Mouse (Mus musculus) forebrain, embryonic 13.5 days (tissue): Measurements from ENCODE around the gene Mlycd. TPM values are rescaled to one million over a fixed set of nuclear protein-coding genes. Genes with fewer than 3 reads are reported as not detected.
"Not testable (repeated sequence)": the region's sequence is repeated elsewhere in the genome, so short reads cannot be mapped to it uniquely, and the experiment has no call there.

Experiments used
- ATAC-seq: fragments of 200-750 bp; cut with Nextera tagmentation; 2 replicates; pipeline ENCODE4 v1.8.0; 2017
- H3K27ac ChIP-seq: fragments of 300-500 bp; sonication (generic); 2 replicates; pipeline ENCODE4 v1.5.1; 2015; ENCODE audit warnings: inconsistent platforms, mild to moderate bottlenecking, moderate library complexity
- H3K27me3 ChIP-seq: fragments of 300-500 bp; sonication (generic); 2 replicates; pipeline ENCODE4 v1.6.1; 2015; ENCODE audit warnings: mild to moderate bottlenecking, inconsistent platforms
- H3K36me3 ChIP-seq: fragments of 300-500 bp; sonication (generic); 2 replicates; pipeline ENCODE4 v1.6.1; 2015; ENCODE audit warnings: mild to moderate bottlenecking, inconsistent platforms; ENCODE audit not compliant: poor library complexity, severe bottlenecking
- H3K4me1 ChIP-seq: fragments of 300-500 bp; sonication (generic); 2 replicates; pipeline ENCODE4 v1.6.1; 2015; ENCODE audit warnings: inconsistent platforms
- H3K4me2 ChIP-seq: fragments of 300-500 bp; sonication (generic); 2 replicates; pipeline ENCODE4 v1.6.1; 2015; ENCODE audit warnings: inconsistent platforms, mild to moderate bottlenecking, moderate library complexity
- H3K4me3 ChIP-seq: fragments of 300-500 bp; sonication (generic); 2 replicates; pipeline ENCODE4 v1.5.1; 2015; ENCODE audit warnings: mild to moderate bottlenecking, inconsistent platforms
- H3K9ac ChIP-seq: fragments of 300-500 bp; sonication (generic); 2 replicates; pipeline ENCODE4 v1.6.1; 2015; ENCODE audit warnings: mild to moderate bottlenecking, inconsistent platforms
- H3K9me3 ChIP-seq: fragments of 300-500 bp; sonication (generic); replicated peaks from 2 replicates; pipeline ENCODE4 v1.6.1; 2016; ENCODE audit warnings: inconsistent platforms
- WGBS: fragments of 180-500 bp; shearing (Covaris S2); methylation state at CpG from one replicate; pipeline ENCODE4 v1.1.7; 2015; 5-methylcytosine and 5-hydroxymethylcytosine counted together
- polyA plus RNA-seq: library from polyadenylated mRNA; unstranded; fragments of >200 nt; fragmentation: Nextera tagmentation; extraction: Ambion mirVana; gene quantifications from 2 replicates; pipeline ENCODE4 v1.2.1, GENCODE M21; 2015

Gene Mlycd
- 11.0 and 11.1 TPM in 2 replicates for polyA plus RNA-seq

DNA sequence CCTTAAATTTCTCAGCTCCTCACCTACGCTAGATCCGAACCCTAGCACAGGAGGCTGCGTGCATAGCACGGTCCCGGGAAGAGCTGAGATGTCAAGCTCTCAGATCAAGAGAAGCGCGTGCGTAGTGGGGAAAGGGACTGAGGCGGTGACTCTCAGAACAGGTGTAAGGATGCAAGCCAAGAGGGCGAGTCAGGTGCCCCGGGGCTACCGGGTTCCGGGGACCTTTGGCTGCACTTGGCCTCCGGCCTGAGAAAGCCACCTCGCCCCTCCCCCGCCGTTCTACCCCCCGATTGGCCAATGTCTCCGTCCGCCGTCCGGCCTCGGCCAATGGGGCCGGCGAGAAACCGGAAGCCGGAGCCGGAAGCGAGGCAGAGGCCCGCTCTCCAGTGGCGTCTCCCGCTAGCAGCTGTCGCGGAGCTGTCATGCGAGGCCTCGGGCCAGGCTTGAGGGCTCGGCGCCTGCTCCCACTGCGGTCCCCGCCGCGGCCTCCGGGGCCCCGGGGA, at the start of gene Mlycd:
TSS of gene Mlycd (plus strand) at position 355 of the 503 bp plus-strand sequence.
- Histone ChIP-seq H3K27ac (peak within 1 kb of the TSS; percentile 90), H3K36me3 (no peaks in the 10 kb centered on the region), H3K4me1 (peaks cover 18% of the 10 kb centered on the region), H3K4me3 (peak within 1 kb of the TSS; percentile 86), H3K27me3 (peaks cover 2% of the 10 kb centered on the region; the same call in 1 of the 2 replicates), H3K4me2 (peak within 1 kb of the TSS; percentile 100), H3K9ac (peak within 1 kb of the TSS; percentile 97), H3K9me3 (no peaks in the 10 kb centered on the region)
- ATAC-seq: peak; percentile 97
- WGBS: 2% methylated on average over 25 of the region's 44 CpGs

DNA sequence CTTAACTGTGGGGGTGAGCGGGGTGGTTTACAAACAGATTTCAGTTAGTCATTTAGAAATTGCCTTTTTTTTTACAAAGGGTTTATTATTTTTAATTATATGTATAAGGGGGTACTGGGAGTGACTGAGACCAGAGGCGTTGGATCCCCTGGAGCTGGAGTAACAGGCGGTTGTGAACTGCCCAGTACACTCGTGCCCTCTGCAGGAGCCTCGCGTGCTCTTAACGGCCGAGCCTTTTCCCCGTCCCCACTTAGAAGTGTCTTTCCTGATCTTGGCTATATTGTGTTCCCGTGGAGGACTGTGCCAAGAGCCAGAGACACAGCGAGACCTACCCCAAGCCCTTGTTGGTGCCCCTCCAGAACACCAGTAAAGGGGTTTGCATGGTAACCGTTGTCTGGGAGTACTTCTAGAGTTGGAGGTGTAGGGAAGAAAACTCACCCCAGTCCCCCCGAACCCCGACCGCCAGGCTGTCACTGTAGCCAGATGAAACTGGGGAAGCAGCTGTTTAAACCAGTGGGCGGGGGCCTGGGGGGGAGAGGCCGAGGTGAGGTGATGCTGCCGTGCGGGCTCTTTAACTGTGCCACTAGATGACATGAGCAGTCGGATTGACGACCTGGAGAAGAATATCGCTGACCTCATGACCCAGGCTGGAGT, 49.5 kb upstream of the Mlycd start:
- H3K9ac ChIP-seq: peak overlapping the region; percentile 97
- H3K4me2 ChIP-seq: peak overlapping the region; percentile 78
- peaks cover 15% of the 10 kb centered on the region; the same call in 1 of the 2 replicates for H3K27me3 ChIP-seq
- peak overlapping the region; percentile 93 for H3K4me3 ChIP-seq
- H3K36me3 ChIP-seq: peaks cover 37% of the 10 kb centered on the region
- H3K9me3 ChIP-seq: no peaks in the 10 kb centered on the region; the same call in 1 of the 2 replicates
- H3K27ac ChIP-seq: no peak overlapping the region
- peaks cover 8% of the 10 kb centered on the region for H3K4me1 ChIP-seq
- 52% methylated on average over 22 of the region's 22 CpGs for WGBS
- no peak for ATAC-seq

DNA sequence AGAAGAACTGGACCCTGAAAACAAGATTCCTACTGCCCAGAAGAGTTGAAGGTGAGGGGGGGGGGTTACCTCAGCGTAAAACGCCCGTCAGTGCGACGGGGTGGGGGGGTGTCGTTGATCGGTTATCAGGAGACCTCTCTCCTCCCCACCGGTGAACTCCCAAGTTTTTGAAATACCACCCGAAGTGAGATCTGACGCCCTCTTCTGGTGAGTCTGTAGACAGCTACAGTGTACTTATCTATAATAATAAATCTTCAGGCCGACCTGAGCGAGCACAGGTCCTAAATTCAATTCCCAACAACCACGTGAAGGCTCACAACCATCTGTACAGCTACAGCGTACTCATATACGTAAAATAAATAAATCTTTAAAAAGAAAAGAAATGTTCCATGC, 49.0 kb upstream of the Mlycd start:
- Histone ChIP-seq H3K36me3 (peaks cover 43% of the 10 kb centered on the region), H3K4me2 (peak overlapping the region; percentile 78), H3K4me3 (peak overlapping the region; percentile 93; the same call in 1 of the 2 replicates), H3K9me3 (no peaks in the 10 kb centered on the region; the same call in 1 of the 2 replicates), H3K27ac (no peak overlapping the region), H3K27me3 (peaks cover 15% of the 10 kb centered on the region; the same call in 1 of the 2 replicates), H3K4me1 (peaks cover 8% of the 10 kb centered on the region), H3K9ac (no peak overlapping the region)
- ATAC-seq: no peak
- 84% methylated on average over 15 of the region's 15 CpGs for WGBS

DNA sequence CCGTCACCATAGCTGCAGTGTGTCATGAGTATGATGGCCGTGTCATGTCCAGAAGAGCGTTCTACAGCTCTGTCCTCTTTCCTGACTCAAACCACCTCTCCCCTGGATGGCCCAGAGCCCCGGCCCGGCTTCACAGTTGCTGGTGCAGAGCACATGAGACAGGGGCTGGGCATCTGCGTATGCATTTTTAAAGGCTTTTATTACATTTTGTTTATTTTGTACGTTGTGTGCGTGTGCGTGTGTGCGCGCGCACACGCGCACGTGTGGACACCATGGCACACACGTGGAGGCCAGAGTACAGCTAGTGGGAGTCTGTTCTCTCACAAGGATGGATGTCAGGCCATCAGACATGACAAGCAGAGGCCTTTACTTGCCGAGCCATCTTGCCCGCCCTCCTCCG, 43.0 kb upstream of the Mlycd start:
- Histone ChIP-seq H3K4me3 (no peak overlapping the region), H3K4me2 (no peak overlapping the region), H3K9me3 (no peaks in the 10 kb centered on the region), H3K36me3 (peaks cover 48% of the 10 kb centered on the region), H3K27ac (no peak overlapping the region), H3K27me3 (no peaks in the 10 kb centered on the region), H3K4me1 (no peaks in the 10 kb centered on the region), H3K9ac (no peak overlapping the region)
- WGBS: 95% methylated on average over 19 of the region's 19 CpGs
- no peak for ATAC-seq

- H3K36me3 ChIP-seq: peaks cover 34% of the 10 kb centered on the region
- no peak overlapping the region for H3K4me2 ChIP-seq
- no peaks in the 10 kb centered on the region for H3K4me1 ChIP-seq
- no peak overlapping the region for H3K9ac ChIP-seq
- 90% methylated on average over 10 of the region's 10 CpGs for WGBS
- H3K9me3 ChIP-seq: no peaks in the 10 kb centered on the region
- no peaks in the 10 kb centered on the region for H3K27me3 ChIP-seq
- ATAC-seq: no peak
- no peak overlapping the region for H3K4me3 ChIP-seq
- no peak overlapping the region for H3K27ac ChIP-seq
Measured at GRCm38 (mm10) chr8:119352977-119353658, 41.6 kb upstream of the Mlycd start.

DNA sequence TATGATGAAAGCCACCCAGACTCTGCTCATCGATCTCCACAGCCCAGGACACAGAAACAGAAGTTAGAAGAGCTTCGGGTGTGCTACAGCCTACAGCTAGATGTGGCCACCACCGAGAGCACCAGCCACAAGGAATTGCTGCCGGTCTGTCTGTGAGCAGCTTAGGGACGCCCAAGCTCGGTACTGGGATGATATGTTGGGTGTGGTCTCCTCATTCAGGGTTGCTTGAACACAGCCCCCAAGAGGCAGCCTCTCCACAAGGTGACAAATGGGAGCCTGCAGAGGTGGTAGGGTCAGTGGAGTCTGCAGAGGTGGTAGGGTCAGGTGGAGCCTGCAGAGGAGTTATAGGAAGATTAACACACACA, 41.0 kb upstream of the Mlycd start:
- peaks cover 28% of the 10 kb centered on the region for H3K36me3 ChIP-seq
- H3K9me3 ChIP-seq: no peaks in the 10 kb centered on the region
- ATAC-seq: no peak
- no peak overlapping the region for H3K4me2 ChIP-seq
- no peaks in the 10 kb centered on the region for H3K4me1 ChIP-seq
- H3K27ac ChIP-seq: no peak overlapping the region
- WGBS: 90% methylated on average over 6 of the region's 6 CpGs
- H3K4me3 ChIP-seq: no peak overlapping the region
- no peak overlapping the region for H3K9ac ChIP-seq
- no peaks in the 10 kb centered on the region for H3K27me3 ChIP-seq

DNA sequence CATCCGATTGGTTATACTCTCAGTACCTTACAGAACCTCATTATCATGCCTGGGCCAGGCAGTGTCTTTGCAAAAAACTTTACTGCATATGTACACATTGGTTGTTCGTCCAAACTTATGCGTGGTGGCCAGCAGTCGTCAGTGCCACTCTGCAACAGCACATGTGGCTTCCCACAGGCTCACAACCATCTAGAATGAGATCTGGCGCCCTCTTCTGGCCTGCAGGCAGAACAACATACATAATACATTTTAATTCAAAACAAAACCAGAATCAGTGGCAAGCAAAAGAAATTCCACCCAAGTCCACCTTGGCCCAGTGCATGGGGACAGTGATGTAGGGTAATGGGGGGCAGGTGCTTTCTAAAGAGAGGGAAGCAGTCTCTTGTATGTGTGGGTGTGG, 38.0 kb upstream of the Mlycd start:
- H3K4me2 ChIP-seq, H3K4me1 ChIP-seq, H3K9me3 ChIP-seq, ATAC-seq, H3K27me3 ChIP-seq, H3K27ac ChIP-seq, H3K4me3 ChIP-seq, H3K9ac ChIP-seq, H3K36me3 ChIP-seq: not testable (repeated sequence)
- 60% methylated on average over 5 of the region's 5 CpGs for WGBS

GRCm38 (mm10) chr8:119358175-119358574, 36.5 kb upstream of the Mlycd start:
- no peak for ATAC-seq
- 79% methylated on average over 7 of the region's 7 CpGs for WGBS
- Histone ChIP-seq H3K27me3 (no peaks in the 10 kb centered on the region), H3K9ac (no peak overlapping the region), H3K4me2 (no peak overlapping the region), H3K27ac (no peak overlapping the region), H3K4me1 (no peaks in the 10 kb centered on the region), H3K9me3 (no peaks in the 10 kb centered on the region), H3K36me3 (no peaks in the 10 kb centered on the region), H3K4me3 (no peak overlapping the region)

DNA sequence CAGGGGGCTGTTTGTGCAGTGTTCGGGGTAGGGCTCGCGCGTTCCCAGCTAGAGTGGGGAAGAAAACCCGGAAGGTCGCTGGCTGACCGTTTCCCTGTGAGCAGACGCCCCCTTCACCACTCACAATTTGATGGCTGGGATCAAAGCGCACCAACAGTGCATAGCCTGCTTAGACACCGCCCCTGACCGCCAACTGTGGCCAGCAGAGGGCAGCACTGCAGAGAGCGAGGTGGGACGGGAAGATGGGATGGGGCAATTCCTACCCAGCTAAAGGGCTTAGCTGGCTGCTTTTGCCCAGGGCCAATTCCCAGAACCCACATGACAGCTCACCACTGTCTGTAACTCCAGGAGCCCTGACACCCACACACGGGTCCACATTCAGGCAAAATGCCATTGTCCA, 35.8 kb upstream of the Mlycd start:
- ATAC-seq: no peak
- no peak overlapping the region for H3K4me2 ChIP-seq
- 44% methylated on average over 14 of the region's 14 CpGs for WGBS
- no peak overlapping the region for H3K4me3 ChIP-seq
- H3K27me3 ChIP-seq: no peaks in the 10 kb centered on the region
- no peak overlapping the region for H3K9ac ChIP-seq
- no peaks in the 10 kb centered on the region for H3K36me3 ChIP-seq
- no peak overlapping the region for H3K27ac ChIP-seq
- H3K9me3 ChIP-seq: no peaks in the 10 kb centered on the region
- H3K4me1 ChIP-seq: no peaks in the 10 kb centered on the region

GRCm38 (mm10) chr8:119360686-119361295, 33.9 kb upstream of the Mlycd start:
- WGBS: 76% methylated on average over 7 of the region's 8 CpGs
- Histone ChIP-seq H3K27ac (no peak overlapping the region), H3K9ac (no peak overlapping the region), H3K9me3 (no peaks in the 10 kb centered on the region), H3K4me2 (no peak overlapping the region), H3K4me1 (no peaks in the 10 kb centered on the region), H3K36me3 (no peaks in the 10 kb centered on the region), H3K4me3 (no peak overlapping the region), H3K27me3 (0 out of 2 replicates have a peak, but pooled peaks cover under 1% of the 10 kb centered on the region)
- ATAC-seq: no peak

DNA sequence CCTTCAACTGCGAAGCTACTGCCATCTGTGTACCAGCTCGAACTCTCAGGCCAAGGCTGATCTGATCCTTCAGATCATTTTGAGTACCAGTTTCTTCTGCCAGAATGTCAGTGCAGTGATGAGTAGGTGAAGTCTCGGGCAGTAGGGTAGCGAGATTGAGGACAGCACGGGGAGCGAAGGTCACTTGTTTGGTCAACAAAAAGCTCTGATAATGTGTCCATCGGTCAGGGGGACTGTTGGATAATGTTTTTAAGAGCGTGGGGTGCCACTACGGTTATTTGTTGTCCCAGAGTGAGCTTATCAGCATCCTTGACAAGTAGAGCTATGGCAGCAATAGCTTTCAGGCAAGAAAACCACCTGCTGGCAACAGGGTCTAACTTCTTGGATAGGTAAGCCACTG, 20.0 kb upstream of the Mlycd start:
- H3K9ac ChIP-seq, H3K4me1 ChIP-seq, H3K4me2 ChIP-seq, H3K27ac ChIP-seq, ATAC-seq, H3K27me3 ChIP-seq, H3K9me3 ChIP-seq, H3K4me3 ChIP-seq, H3K36me3 ChIP-seq: not testable (repeated sequence)
- WGBS: 91% methylated on average over 9 of the region's 9 CpGs

DNA sequence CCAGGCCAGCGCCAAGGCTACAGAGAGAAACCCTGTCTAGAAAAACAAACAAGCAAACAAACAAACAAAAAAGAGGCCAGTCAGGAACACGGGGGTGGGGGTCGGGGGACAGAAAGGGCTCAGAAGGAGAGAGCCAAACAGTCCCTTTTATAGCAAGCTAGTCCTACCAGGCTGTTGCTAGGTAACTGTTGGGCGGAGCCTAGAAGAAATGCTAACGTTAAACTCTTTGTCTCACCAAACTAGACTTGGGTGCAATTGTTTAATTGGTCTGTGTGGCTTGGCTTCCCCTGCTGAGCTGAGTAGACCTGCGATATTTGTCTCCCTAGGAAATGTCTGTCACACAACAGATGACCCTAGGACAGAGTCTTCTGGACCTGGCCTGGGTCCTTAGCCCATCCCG, 16.2 kb upstream of the Mlycd start:
- Histone ChIP-seq H3K9me3 (no peaks in the 10 kb centered on the region), H3K36me3 (no peaks in the 10 kb centered on the region), H3K4me2 (no peak overlapping the region), H3K27ac (no peak overlapping the region), H3K9ac (no peak overlapping the region), H3K27me3 (no peaks in the 10 kb centered on the region), H3K4me1 (no peaks in the 10 kb centered on the region), H3K4me3 (no peak overlapping the region)
- 65% methylated on average over 7 of the region's 7 CpGs for WGBS
- ATAC-seq: no peak
